Mouse (Mus musculus): ENCODE measurements around the gene Dscam. TPM values are rescaled to one million over a fixed set of nuclear protein-coding genes. Genes with fewer than 3 reads are reported as not detected.

The Dscam gene
- polyA plus RNA-seq, 1 experiment from 2014 or later = 13.2 TPM

- H3K9me3 ChIP-seq (replicated peaks) = no peaks in the 10 kb centered on the region
- no peak for ATAC-seq (ENCODE audit: low FRiP score)
- no peak overlapping the region for H3K4me3 ChIP-seq (replicated peaks)
- no peaks in the 10 kb centered on the region for H3K36me3 ChIP-seq
- no peak overlapping the region for H3K27ac ChIP-seq (replicated peaks)
- H3K9ac ChIP-seq (replicated peaks) = no peak overlapping the region
- peaks cover 23% of the 10 kb centered on the region for H3K4me1 ChIP-seq
- H3K4me2 ChIP-seq = no peak overlapping the region
- 0 out of 2 replicates have a peak, but pooled peaks cover 4% of the 10 kb centered on the region for H3K27me3 ChIP-seq (replicated peaks)
- WGBS = 80% methylated on average over 2 of the region's 2 CpGs
Measured at GRCm38 (mm10) chr16:97103046-97103445, 67.5 kb downstream of the Dscam start.

GRCm38 (mm10) chr16:97100091-97100490 is 70.5 kb downstream of the Dscam start:
- WGBS = 40% methylated on average over 2 of the region's 2 CpGs
- 0 out of 2 replicates have a peak overlapping the region, but pooled peaks have one; percentile 48 for H3K27ac ChIP-seq (replicated peaks)

GRCm38 (mm10) chr16:97098508-97098907 is 72.0 kb downstream of the Dscam start:
- H3K9ac ChIP-seq (replicated peaks) = no peak overlapping the region
- 0 out of 2 replicates have a peak, but pooled peaks cover under 1% of the 10 kb centered on the region for H3K27me3 ChIP-seq (replicated peaks)
- no peak overlapping the region for H3K4me3 ChIP-seq (replicated peaks)
- H3K36me3 ChIP-seq = no peaks in the 10 kb centered on the region
- H3K4me2 ChIP-seq = no peak overlapping the region
- no peaks in the 10 kb centered on the region for H3K9me3 ChIP-seq (replicated peaks)
- peaks cover 35% of the 10 kb centered on the region for H3K4me1 ChIP-seq
- peak overlapping the region; percentile 60; the same call in 1 of the 2 replicates for H3K27ac ChIP-seq (replicated peaks)
- ATAC-seq (ENCODE audit: low FRiP score) = peak; percentile 73
- 19% methylated on average over 5 of the region's 5 CpGs for WGBS

More at GRCm38 (mm10) chr16:97100091-97100490, 70.5 kb downstream of the Dscam start:
- Histone ChIP-seq H3K27me3 (replicated peaks) (0 out of 2 replicates have a peak, but pooled peaks cover 4% of the 10 kb centered on the region), H3K4me3 (replicated peaks) (no peak overlapping the region), H3K9me3 (replicated peaks) (no peaks in the 10 kb centered on the region), H3K4me1 (peaks cover 35% of the 10 kb centered on the region), H3K36me3 (no peaks in the 10 kb centered on the region), H3K9ac (replicated peaks) (no peak overlapping the region), H3K4me2 (no peak overlapping the region)
- ATAC-seq (ENCODE audit: low FRiP score) = no peak

GRCm38 (mm10) chr16:97096709-97097108 is 73.8 kb downstream of the Dscam start:
- H3K27me3 ChIP-seq (replicated peaks) = no peaks in the 10 kb centered on the region
- 88% methylated on average over 2 of the region's 2 CpGs for WGBS
- H3K27ac ChIP-seq (replicated peaks) = no peak overlapping the region
- no peak overlapping the region for H3K9ac ChIP-seq (replicated peaks)
- no peaks in the 10 kb centered on the region for H3K36me3 ChIP-seq
- no peak for ATAC-seq (ENCODE audit: low FRiP score)
- peaks cover 35% of the 10 kb centered on the region for H3K4me1 ChIP-seq
- no peak overlapping the region for H3K4me2 ChIP-seq
- H3K4me3 ChIP-seq (replicated peaks) = no peak overlapping the region
- H3K9me3 ChIP-seq (replicated peaks) = no peaks in the 10 kb centered on the region

- Histone ChIP-seq H3K9ac (replicated peaks) (no peak overlapping the region), H3K9me3 (replicated peaks) (no peaks in the 10 kb centered on the region), H3K27me3 (replicated peaks) (no peaks in the 10 kb centered on the region), H3K27ac (replicated peaks) (no peak overlapping the region), H3K36me3 (no peaks in the 10 kb centered on the region), H3K4me1 (peaks cover 35% of the 10 kb centered on the region), H3K4me2 (no peak overlapping the region), H3K4me3 (replicated peaks) (no peak overlapping the region)
- ATAC-seq (ENCODE audit: low FRiP score) = no peak
- WGBS = 82% methylated on average over 1 of the region's 1 CpGs
Measured at GRCm38 (mm10) chr16:97095496-97095895, 75.1 kb downstream of the Dscam start.

GRCm38 (mm10) chr16:97089339-97089738 is 81.2 kb downstream of the Dscam start:
- ATAC-seq (ENCODE audit: low FRiP score) = no peak
- 62% methylated on average over 3 of the region's 3 CpGs for whole genome bisulfite sequencing

GRCm38 (mm10) chr16:97083694-97084093 is 86.9 kb downstream of the Dscam start:
- no peaks in the 10 kb centered on the region for H3K4me1 ChIP-seq
- ATAC-seq (ENCODE audit: low FRiP score) = no peak
- H3K4me3 ChIP-seq (replicated peaks) = no peak overlapping the region
- H3K4me2 ChIP-seq = no peak overlapping the region
- 70% methylated on average over 2 of the region's 2 CpGs for WGBS
- no peaks in the 10 kb centered on the region for H3K27me3 ChIP-seq (replicated peaks)
- H3K9me3 ChIP-seq (replicated peaks) = no peaks in the 10 kb centered on the region
- no peaks in the 10 kb centered on the region for H3K36me3 ChIP-seq
- no peak overlapping the region for H3K9ac ChIP-seq (replicated peaks)
- no peak overlapping the region for H3K27ac ChIP-seq (replicated peaks)

More at GRCm38 (mm10) chr16:97089339-97089738, 81.2 kb downstream of the Dscam start:
- Histone ChIP-seq H3K27ac (replicated peaks) (no peak overlapping the region), H3K27me3 (replicated peaks) (no peaks in the 10 kb centered on the region), H3K4me2 (no peak overlapping the region), H3K9ac (replicated peaks) (no peak overlapping the region), H3K4me3 (replicated peaks) (no peak overlapping the region), H3K4me1 (no peaks in the 10 kb centered on the region), H3K9me3 (replicated peaks) (no peaks in the 10 kb centered on the region), H3K36me3 (no peaks in the 10 kb centered on the region)

GRCm38 (mm10) chr16:97075920-97076572 is 94.5 kb downstream of the Dscam start:
- H3K9ac ChIP-seq (replicated peaks) = no peak overlapping the region
- no peak for ATAC-seq (ENCODE audit: low FRiP score)
- no peak overlapping the region for H3K27ac ChIP-seq (replicated peaks)
- no peak overlapping the region for H3K4me2 ChIP-seq
- H3K9me3 ChIP-seq (replicated peaks) = no peaks in the 10 kb centered on the region
- 80% methylated on average over 4 of the region's 4 CpGs for WGBS
- no peaks in the 10 kb centered on the region for H3K36me3 ChIP-seq
- peaks cover 11% of the 10 kb centered on the region; the same call in 1 of the 2 replicates for H3K4me1 ChIP-seq
- no peak overlapping the region for H3K4me3 ChIP-seq (replicated peaks)
- no peaks in the 10 kb centered on the region for H3K27me3 ChIP-seq (replicated peaks)

GRCm38 (mm10) chr16:97075137-97075902 is 95.2 kb downstream of the Dscam start:
- WGBS = 71% methylated on average over 6 of the region's 6 CpGs
- H3K4me3 ChIP-seq (replicated peaks) = no peak overlapping the region

GRCm38 (mm10) chr16:97073847-97074246 is 96.7 kb downstream of the Dscam start:
- H3K9ac ChIP-seq (replicated peaks) = no peak overlapping the region
- no peak for ATAC-seq (ENCODE audit: low FRiP score)
- WGBS = 94% methylated on average over 1 of the region's 1 CpGs
- no peak overlapping the region for H3K27ac ChIP-seq (replicated peaks)
- H3K4me2 ChIP-seq = no peak overlapping the region
- no peak overlapping the region for H3K4me3 ChIP-seq (replicated peaks)
- peaks cover 11% of the 10 kb centered on the region; the same call in 1 of the 2 replicates for H3K4me1 ChIP-seq
- H3K9me3 ChIP-seq (replicated peaks) = no peaks in the 10 kb centered on the region
- no peaks in the 10 kb centered on the region for H3K36me3 ChIP-seq
- H3K27me3 ChIP-seq (replicated peaks) = no peaks in the 10 kb centered on the region

More at GRCm38 (mm10) chr16:97075137-97075902, 95.2 kb downstream of the Dscam start:
- peaks cover 11% of the 10 kb centered on the region; the same call in 1 of the 2 replicates for H3K4me1 ChIP-seq
- no peak overlapping the region for H3K4me2 ChIP-seq
- H3K27me3 ChIP-seq (replicated peaks) = no peaks in the 10 kb centered on the region
- H3K27ac ChIP-seq (replicated peaks) = no peak overlapping the region
- H3K36me3 ChIP-seq = no peaks in the 10 kb centered on the region
- no peak for ATAC-seq (ENCODE audit: low FRiP score)
- H3K9ac ChIP-seq (replicated peaks) = no peak overlapping the region
- no peaks in the 10 kb centered on the region for H3K9me3 ChIP-seq (replicated peaks)

GRCm38 (mm10) chr16:97072624-97073023 is 97.9 kb downstream of the Dscam start:
- Histone ChIP-seq H3K9ac (replicated peaks) (no peak overlapping the region), H3K27me3 (replicated peaks) (no peaks in the 10 kb centered on the region), H3K4me3 (replicated peaks) (no peak overlapping the region), H3K9me3 (replicated peaks) (no peaks in the 10 kb centered on the region), H3K27ac (replicated peaks) (no peak overlapping the region), H3K36me3 (no peaks in the 10 kb centered on the region), H3K4me2 (no peak overlapping the region), H3K4me1 (peaks cover 11% of the 10 kb centered on the region; the same call in 1 of the 2 replicates)
- no peak for ATAC-seq (ENCODE audit: low FRiP score)
- WGBS = 93% methylated on average over 2 of the region's 2 CpGs

GRCm38 (mm10) chr16:97066856-97067255 is 103.7 kb downstream of the Dscam start:
- no peak overlapping the region for H3K4me3 ChIP-seq (replicated peaks)
- H3K36me3 ChIP-seq = no peaks in the 10 kb centered on the region
- H3K4me1 ChIP-seq = peaks cover 7% of the 10 kb centered on the region; the same call in 1 of the 2 replicates
- H3K9ac ChIP-seq (replicated peaks) = no peak overlapping the region
- no peaks in the 10 kb centered on the region for H3K9me3 ChIP-seq (replicated peaks)
- no peak overlapping the region for H3K4me2 ChIP-seq
- WGBS = 71% methylated on average over 4 of the region's 4 CpGs
- H3K27me3 ChIP-seq (replicated peaks) = no peaks in the 10 kb centered on the region
- ATAC-seq (ENCODE audit: low FRiP score) = no peak
- H3K27ac ChIP-seq (replicated peaks) = no peak overlapping the region
